Mouse (Mus musculus): ENCODE measurements around the gene Sipa1l3.
A peak's percentile ranks its signal among the peaks of the same experiment; 100 is the strongest.

Gene Sipa1l3

DNA sequence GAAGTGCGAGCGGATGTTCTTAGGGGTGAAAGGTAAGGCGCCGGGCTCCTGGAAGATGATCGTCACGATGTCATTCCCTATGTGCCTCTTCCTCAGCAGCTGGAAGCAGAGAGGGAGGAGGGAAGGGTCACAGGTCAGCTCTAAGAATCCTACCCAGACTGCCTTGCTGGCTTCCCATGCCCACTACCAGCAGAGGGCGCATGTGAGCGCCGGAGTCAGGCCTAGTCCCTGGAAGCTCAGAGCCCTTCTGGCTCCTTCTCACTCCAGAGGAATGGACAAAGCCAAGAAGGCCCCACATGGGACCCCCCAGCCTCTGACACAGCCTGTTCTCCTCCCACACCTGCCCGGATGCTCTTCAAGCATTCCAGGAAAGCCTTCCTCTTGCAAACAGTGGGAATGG, 135.2 kb downstream of the Sipa1l3 start:
- peak; percentile 72 to 75 for DNase-seq (ENCODE audit: low spot score in 2 of 2)

DNA sequence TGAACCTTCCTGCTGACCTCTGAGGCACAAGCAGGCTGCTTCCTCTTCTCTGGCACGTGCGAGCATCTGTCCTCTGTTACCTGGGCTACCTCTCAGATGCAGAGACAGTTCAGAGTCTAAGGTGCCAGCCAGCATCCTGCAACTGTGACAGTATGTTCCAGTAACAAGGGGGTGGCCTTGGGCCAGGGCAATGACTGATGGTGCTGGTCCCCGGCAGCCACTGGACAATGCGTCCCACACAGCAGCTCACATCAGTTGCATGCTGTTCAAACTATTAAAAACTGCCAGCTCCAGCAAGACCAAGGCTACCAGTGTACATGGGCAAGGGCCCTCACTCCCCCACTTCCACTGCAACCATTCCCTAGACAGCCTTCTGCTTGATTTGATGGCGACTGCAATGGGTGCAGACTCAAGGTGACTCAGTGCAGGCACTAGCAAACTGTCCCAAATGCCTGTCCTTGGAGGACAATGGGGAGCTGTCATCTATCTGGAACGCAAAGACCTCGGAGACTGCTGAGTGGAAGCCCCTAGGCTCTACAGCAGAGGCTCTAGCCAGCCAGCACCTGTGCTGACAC, 136.9 kb downstream of the Sipa1l3 start:
- no peak for DNase-seq (ENCODE audit: low spot score in 2 of 2)

DNA sequence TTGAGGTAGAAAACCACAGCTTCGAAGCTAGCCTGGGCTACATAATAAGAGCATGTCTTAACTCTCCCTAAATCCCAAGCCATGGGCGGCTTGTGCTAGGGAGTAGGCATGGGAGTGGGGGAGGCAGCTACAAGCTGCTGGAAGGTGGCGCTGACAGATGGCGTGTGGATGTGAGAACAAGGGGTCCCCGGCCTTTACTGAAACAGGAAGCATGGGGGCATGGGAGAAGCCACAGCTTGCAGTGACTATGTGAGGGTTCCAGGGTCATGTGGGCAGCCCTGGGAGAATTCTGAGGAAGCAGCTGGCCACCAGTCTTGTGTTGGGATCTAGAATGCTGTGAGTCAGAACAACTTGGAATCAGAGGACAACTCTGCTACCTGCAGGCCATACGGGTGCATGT, 144.4 kb downstream of the Sipa1l3 start:
- DNase-seq (ENCODE audit: low spot score in 2 of 2), result no peak

- no peak for DNase-seq (ENCODE audit: low spot score in 2 of 2)
These were observed 146.3 kb downstream of the Sipa1l3 start for GRCm38 (mm10) chr7:29372123-29372522.

GRCm38 (mm10) chr7:29370031-29370430, 148.4 kb downstream of the Sipa1l3 start:
- DNase-seq (ENCODE audit: low spot score in 2 of 2), result no peak

GRCm38 (mm10) chr7:29368004-29368320, 150.5 kb downstream of the Sipa1l3 start:
- no peak for DNase-seq (ENCODE audit: low spot score in 2 of 2)

- peak in 1 of 2 experiments; percentile 31 for DNase-seq (ENCODE audit: low spot score in 2 of 2)
These were observed 151.1 kb downstream of the Sipa1l3 start for GRCm38 (mm10) chr7:29367166-29368003.

DNA sequence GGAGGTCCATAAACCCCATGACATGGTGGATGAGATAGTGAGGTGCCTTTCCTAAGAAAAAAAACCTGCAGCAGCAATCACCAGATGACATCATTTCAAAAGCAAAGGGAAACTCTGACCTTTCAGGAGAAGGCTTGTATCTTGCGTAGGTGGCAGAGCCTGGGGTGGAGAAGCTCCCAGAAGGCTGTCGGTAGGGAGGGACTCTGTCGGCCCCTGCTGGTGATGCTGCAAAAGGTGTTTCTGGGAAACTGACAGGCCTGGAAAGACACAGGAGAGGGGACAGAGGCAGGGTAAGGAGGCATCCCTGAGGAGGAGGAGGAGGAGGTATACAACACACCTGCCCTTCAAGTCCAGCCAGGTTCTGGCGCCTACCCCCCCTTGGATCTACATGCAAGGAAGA, 154.4 kb downstream of the Sipa1l3 start:
- DNase-seq (ENCODE audit: low spot score in 2 of 2), result peak in 1 of 2 experiments; percentile 52

DNA sequence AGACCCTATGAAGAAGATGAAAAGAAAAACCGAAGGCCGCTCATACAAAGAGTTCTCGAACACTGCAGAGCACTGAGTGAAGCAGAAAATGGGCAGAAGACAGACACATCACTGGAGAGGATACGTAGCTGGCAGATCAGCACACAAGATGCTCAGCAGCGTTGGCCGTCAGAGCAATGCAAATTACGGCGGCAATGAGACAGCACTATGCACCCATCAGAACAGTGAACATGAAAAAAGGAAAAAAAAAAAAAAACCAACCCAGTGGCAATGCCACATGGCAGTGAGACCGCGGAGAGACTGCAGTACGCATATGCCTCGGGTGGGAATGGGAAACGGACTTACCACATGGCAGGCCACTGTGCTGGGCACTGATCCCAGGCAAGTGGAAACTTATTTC, 156.9 kb downstream of the Sipa1l3 start:
- no peak for DNase-seq (ENCODE audit: low spot score in 2 of 2)

DNA sequence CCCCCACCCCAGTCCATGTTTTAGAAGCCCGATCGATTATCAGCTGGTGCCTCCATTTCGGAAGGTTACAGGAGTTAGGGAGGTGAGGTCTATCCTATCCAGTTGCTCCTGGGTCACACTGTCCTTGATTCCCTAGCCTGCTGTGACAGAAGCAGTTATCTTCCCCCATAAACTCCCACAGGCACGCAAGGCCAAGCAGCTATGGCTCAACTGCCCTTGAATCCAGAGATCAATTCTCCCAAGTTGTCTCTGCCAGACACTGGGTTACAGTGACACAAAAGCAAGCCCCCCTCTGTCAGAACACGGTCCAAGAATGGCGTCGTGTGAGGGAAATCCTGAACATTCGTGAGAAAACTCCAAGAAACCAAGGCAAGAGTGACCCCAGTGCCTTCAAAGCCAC, 163.0 kb downstream of the Sipa1l3 start:
- no peak for DNase-seq (ENCODE audit: low spot score in 2 of 2)

DNA sequence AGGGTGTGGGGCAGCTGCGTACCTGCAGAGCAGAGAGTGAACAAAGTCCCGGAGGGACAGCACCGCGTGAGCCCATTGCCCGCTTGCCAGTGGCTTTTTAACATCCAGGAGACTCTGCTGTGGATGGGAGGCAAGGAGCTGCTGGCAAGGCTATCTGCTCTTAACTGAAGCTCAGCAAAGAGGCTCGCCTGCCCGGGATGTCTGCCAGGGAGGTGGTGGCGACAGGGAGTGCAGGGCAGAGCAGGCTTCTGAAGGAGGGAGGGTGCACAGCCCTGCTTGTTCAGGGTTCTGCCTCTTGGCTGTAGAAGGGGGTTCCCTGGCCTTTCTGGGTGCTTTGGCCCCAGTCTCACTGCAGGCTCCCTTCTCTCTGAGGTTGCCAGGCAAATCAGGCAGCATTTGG, 164.3 kb downstream of the Sipa1l3 start:
- no peak for DNase-seq (ENCODE audit: low spot score in 2 of 2)

DNA sequence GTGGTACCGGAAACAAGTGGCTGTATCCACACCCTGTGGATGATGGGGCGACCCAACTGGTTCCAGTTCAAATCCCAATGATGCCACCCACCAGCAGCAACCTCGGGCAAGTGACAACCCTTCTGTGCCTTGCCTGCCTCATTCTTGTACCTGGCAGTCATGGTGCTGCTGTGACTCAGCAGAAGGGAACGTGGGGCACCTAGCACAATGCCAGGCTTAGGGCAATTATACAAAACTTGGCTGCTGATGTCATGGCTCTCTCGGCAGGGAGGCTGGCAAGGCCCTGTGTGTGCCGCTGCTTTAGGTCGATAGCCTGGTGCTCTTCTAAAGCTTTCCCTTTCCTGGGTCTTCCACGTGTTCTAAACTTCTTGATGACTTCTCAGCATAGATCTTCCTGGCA, 166.2 kb downstream of the Sipa1l3 start:
- no peak for DNase-seq (ENCODE audit: low spot score in 2 of 2)

GRCm38 (mm10) chr7:29350489-29350888, 168.0 kb downstream of the Sipa1l3 start:
- DNase-seq (ENCODE audit: low spot score in 2 of 2), result no peak

- no peak for DNase-seq (ENCODE audit: low spot score in 2 of 2)
These were observed 172.2 kb downstream of the Sipa1l3 start for GRCm38 (mm10) chr7:29346212-29346611.

GRCm38 (mm10) chr7:29345534-29345933, 172.9 kb downstream of the Sipa1l3 start:
- no peak for DNase-seq (ENCODE audit: low spot score in 2 of 2)

GRCm38 (mm10) chr7:29343746-29344145, 174.7 kb downstream of the Sipa1l3 start:
- no peak for DNase-seq (ENCODE audit: low spot score in 2 of 2)

DNA sequence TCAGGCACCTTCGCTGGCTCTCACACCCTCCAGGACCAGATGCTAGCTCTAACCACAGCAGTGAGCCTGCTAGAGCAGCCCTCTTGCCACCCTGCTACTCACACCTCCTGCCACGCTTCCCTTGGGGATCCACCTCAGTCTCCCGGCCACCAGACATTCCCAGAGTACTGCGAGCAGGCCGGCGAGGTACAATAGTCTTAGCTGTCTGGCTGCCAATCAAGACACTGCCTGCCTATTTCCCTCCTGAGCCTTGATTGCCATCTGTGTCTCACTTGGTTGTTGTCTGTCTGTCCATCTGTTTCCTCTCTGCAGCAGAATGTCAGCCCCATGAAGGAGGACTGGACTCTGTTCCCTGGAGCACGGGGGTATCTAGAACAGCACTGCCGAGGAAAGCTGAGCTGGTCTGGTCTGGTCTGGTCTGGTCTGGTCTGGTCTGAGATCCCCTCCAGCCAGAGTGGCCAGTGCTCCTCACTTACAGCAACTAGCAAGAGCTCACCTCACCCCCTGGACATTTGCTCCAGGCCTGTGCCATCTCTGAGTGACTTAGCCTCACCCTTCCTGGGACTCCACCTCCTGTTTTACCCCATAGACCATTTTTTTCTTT, 175.8 kb downstream of the Sipa1l3 start:
- no peak for DNase-seq (ENCODE audit: low spot score in 2 of 2)

GRCm38 (mm10) chr7:29341722-29342121, 176.7 kb downstream of the Sipa1l3 start:
- no peak for DNase-seq (ENCODE audit: low spot score in 2 of 2)

DNA sequence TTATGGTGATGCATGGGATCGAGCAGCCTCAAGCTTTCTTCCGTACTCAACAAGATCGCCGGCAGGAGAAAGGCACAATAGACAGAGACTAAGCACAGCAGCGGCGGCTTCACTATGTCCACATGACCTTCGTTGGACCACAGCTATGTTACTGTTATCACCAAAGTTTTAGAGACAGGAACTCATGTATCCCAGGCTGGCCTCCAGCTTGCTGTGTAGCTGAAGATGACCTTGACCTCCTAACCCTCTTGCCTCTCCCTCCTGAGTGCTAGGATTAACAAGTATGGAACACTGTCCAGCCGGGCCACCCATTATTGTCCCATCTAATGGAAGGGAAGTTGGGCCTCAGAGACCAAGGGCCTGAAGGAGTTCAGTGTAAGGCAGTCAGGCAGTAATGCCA, 177.6 kb downstream of the Sipa1l3 start:
- DNase-seq (ENCODE audit: low spot score in 2 of 2), result no peak

DNA sequence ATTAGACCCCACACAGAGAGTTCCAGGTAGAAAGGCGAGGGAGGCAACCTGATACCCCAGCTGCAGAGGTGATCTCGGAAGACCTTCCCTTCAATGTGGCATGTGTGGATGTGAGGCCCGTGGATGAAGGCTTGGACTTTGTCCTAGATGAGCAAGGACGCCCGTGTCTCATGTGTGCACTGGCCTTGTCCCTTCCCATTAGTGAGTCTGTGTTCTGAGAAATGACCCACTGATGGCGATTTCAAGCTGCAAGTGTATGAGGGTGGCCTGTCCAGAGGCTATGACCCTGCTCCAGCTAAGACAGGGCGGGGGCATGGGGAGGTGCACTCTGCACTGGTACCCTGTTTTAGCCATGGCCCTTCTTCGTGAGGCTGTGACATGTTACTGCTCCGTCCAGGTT, 178.2 kb downstream of the Sipa1l3 start:
- no peak for DNase-seq (ENCODE audit: low spot score in 2 of 2)

GRCm38 (mm10) chr7:29338984-29339679, 179.3 kb downstream of the Sipa1l3 start:
- no peak for DNase-seq (ENCODE audit: low spot score in 2 of 2)

DNA sequence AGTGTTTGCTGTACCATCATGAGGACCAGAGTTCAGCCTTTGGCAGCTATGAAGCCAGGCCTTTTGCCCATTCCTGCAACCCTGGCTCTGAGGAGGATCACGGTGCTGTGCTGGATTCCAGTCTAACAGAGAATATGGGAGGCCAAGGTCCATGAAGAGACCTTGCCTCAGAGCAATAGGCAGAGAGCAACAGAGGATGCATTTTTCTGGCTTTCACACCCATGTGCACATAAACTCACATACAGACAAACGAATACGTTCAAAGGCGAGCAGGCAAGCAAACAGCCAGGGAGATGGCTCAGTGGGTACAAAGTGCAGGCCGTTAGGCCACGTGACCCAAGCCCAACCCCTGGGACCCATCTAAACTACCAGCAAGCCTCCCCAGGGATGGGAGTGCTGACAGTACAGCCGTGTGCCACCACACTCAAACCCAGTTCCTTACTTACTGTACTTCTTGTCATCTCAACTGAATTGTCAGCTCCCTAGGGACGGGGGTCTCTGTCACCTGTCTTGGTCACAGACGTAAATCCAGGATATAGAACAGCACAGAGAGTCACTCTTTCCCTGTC, 180.0 kb downstream of the Sipa1l3 start:
- no peak for DNase-seq (ENCODE audit: low spot score in 2 of 2)
